Mouse (Mus musculus) frontal cortex, adult (tissue): ENCODE results near the gene Mindy1.

Source experiments
- ATAC-seq: cut with Nextera tagmentation; 2 replicates; pipeline ENCODE4 v1.9.2; 2017; ENCODE audit warnings: mild to moderate bottlenecking, moderate library complexity, mixed read lengths; ENCODE audit not compliant: low TSS enrichment

Mindy1 gene

GRCm38 (mm10) chr3:95281216-95282126 is at the start of gene Mindy1, which contains the start of gene Prune1:
TSS of gene Mindy1 (plus strand) at chr3:95281345.
TSS of gene Prune1 (minus strand) at chr3:95282076.
- ATAC-seq = peak; percentile 87

- ATAC-seq = no peak
Measured at GRCm38 (mm10) chr3:95232771-95233170, 48.4 kb upstream of the Mindy1 start.

DNA sequence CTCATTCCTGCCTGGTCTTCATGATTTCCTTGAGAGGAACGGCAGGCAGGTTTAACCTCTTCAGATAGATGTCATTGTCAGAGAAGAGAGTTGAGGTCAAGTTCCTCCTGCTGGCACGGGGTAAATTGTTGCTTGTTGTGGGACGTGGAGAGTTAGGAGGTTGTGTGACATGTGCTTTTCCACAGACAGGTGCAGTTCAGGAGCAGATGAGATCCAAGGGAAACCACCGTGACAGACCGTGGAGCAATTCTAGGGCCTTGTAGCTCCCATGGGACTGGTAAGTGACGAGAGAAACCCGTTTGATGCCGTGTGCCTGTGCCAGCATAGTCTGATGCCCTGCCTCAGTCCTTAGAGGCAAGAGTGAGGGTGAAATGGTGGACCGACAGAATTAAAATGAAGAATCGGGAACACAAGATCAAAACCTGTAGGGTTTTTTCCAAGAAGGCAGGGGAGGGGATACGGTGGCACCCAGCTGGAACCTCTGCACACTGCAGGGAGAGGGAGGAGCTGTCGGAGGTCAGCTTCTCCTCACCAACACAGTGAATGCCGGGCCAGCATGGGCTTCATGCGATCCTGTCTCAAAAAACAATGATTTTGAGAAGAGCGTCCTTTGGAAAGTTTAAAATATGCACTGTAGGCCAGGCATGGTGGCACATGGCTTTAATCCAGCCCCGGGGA is 47.7 kb upstream of the Mindy1 start:
- no peak for ATAC-seq

GRCm38 (mm10) chr3:95235386-95236301 is 45.5 kb upstream of the Mindy1 start:
- no peak for ATAC-seq

GRCm38 (mm10) chr3:95237541-95238099 is 43.5 kb upstream of the Mindy1 start:
- ATAC-seq = no peak

GRCm38 (mm10) chr3:95239022-95239421 is 42.1 kb upstream of the Mindy1 start:
- ATAC-seq = no peak

GRCm38 (mm10) chr3:95239971-95240370 is 41.2 kb upstream of the Mindy1 start:
- ATAC-seq = no peak

DNA sequence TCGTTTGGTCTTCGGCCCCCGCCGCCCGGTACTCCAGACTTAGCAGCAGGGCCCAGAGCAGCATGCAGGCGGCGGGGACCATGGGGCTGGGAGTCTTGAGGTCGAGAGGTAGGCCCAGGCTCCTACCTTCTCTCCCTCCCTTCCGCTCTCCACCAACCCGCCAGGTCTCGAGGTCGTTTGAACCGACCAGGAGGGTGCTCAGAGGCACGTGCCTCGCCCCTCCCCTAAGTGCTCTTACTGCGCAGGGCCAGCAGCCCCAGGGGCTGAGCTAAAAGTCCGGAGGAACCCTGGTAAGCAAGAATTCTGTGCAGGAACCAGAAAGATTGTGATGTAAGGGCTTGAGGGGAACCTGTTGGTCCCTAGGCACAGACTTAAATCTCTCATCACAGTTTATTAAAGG is 40.2 kb upstream of the Mindy1 start:
- ATAC-seq = no peak

- ATAC-seq = no peak
Measured at GRCm38 (mm10) chr3:95241498-95241897, 39.6 kb upstream of the Mindy1 start, which contains the start of gene Gm128. TSS of gene Gm128 (minus strand) at chr3:95241598.

DNA sequence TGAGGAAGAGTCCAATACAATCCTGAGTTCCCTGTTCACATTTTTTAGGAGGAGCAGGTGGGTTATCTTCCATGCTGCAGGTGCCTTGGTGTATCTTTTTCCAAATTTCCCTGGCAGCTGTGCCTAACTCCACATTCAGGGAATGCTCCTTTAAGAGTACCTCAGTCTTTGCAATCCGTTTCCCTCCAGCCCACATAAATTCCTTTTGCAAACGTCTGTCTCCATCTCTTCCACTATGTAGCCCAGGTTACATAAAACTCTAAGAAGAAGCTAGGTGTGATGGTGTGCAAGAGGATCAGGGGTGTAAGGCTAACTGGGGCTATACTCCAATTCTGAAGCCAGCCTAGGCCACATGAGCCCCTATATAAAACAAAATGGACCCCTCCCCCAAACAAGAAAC is 38.1 kb upstream of the Mindy1 start:
- ATAC-seq = peak; percentile 79

GRCm38 (mm10) chr3:95246465-95247231 is 34.5 kb upstream of the Mindy1 start:
- 0 out of 2 replicates have a peak, but pooled peaks have one; percentile 38 for ATAC-seq

DNA sequence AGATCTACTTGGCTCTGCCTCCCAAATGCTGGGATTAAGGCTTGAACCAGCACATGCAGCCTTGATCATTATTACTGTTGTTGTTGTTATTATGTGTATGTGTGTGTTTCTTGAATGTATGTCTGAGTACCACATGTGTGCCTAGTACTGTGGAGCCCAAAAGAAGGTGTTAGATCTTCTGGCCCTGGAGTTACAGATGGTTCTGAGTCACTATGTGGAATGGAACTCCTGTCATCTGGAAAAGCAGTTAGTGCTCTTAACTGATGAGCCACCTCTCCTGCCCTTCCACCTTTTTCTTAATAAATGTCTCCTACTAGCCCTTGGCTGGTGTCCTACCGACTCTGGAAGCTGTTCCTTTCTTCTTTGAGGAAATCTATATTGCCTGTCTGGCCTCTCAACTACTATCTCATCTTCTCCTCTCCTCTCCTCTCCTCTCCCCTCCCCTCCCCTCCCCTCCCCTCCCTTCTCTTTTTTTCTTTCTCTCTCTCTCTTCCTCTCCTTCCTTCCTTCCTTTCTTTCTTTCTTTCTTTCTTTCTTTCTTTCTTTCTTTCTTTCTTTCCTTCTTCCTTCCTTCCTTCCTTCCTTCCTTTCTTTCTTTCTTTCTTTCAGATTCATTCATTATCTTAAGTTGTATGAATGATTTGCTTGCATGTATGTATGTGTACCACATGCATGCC is 33.3 kb upstream of the Mindy1 start:
- ATAC-seq = no peak

- ATAC-seq = no peak
Measured at GRCm38 (mm10) chr3:95250361-95250760, 30.8 kb upstream of the Mindy1 start.

DNA sequence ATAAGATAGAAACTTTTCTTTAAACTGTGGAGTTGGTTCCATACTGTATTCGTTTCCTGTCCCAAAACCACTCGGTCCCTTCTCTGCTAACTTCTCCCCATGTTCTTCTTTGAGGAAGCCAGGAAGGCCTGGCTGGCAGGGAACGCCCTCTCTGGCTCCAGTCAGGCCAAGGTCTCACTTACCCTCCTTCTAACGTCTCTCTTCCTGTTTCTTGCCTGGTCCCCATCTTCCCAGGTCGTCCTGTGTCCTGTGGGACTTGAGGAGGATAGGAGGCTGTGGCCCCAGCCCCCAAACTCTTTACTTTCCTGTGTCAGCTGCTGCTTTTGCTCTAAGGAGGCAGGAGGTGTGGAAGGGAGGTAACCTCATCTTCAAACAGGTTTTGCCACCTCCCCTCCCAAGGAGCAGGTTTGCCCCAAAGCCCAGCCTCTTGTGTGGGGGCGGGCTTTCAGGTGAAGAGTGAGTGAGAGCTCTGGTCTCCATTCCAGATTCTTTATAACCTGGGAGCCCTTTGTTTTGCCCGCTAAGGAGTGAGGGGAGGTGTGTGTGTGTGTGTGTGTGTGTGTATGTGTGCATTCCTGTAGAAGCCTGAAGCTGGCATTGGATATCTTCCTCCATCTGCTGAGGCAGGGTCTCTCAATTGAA is 30.2 kb upstream of the Mindy1 start, which contains the start of gene Bnipl:
TSS of gene Bnipl (minus strand) at position 411 of the 642 bp plus-strand sequence.
- no peak for ATAC-seq

- ATAC-seq = no peak
Measured at GRCm38 (mm10) chr3:95256931-95257330, 24.2 kb upstream of the Mindy1 start.

- no peak for ATAC-seq
Measured at GRCm38 (mm10) chr3:95261975-95262374, 19.2 kb upstream of the Mindy1 start.

DNA sequence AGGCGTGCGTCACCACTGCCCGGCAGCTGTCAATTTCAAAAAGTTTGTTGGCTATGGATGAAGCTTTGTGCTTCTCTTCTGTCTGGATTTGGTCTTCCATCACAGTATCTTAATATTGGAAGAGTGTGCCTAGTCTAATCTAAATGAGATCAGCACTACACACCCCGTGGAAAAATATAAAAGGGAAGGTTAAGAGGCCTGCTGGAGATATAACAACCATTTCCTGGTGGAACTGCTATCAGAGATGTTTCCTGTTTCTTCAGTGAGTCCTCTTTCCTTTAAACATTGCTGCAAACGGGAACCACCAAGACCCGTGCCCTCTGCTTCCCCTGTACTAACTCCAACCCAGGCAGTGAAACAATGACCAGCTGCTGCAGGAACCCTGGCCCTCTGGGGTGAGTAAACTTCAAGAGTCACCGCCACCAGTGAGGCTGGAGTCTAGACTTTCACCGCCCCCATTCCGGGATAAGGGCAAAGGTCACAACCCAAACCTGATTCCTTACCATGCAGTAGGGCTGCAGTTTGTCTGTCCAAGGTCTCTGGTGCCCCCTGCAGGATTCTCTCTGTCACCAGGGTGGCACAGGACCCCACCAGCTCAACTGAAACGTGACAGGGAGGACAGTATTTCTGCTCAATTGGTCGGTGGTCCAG is 17.9 kb upstream of the Mindy1 start:
- ATAC-seq = peak; percentile 42; the same call in 1 of the 2 replicates

DNA sequence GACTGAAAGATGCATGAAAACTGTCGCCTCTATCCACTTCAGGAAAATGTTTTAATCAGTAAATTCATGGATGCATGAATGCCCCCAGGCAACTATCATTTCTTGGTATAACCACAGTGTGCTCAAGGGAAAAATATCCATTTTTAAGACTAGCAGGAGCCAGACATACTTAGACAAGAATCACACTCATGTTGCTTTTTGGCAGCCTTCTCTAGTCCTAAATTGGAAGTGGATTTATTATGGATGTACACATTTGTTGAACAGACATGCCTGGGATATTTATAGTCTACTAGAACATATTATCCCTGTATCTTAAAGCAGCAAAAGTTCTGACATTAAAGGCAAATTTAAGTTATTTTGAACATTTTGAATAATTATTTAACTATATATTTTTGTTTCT is 16.4 kb upstream of the Mindy1 start:
- ATAC-seq = peak; percentile 70

- no peak for ATAC-seq
Measured at GRCm38 (mm10) chr3:95266052-95266451, 15.1 kb upstream of the Mindy1 start.
